Mouse (Mus musculus): ENCODE results near the gene Art1.

- TF ChIP-seq CTCF (IDR thresholded peaks at IDR 0.05; ENCODE audit: control insufficient read depth, insufficient read depth, low read length) (no peak), POLR2A (IDR thresholded peaks at IDR 0.05; ENCODE audit: borderline replicate concordance, control insufficient read depth, low read depth, low read length) (no peak)
Observed at GRCm38 (mm10) chr7:102061353-102061752, 40.2 kb upstream of the Art1 start.

All from bone marrow, adult 2 months (tissue).